Mouse (Mus musculus) bone marrow macrophage, adult 2 months (primary cell): ENCODE measurements around the gene Clip2. TPM values are rescaled to one million over a fixed set of nuclear protein-coding genes. Genes with fewer than 3 reads are reported as not detected.

Source experiments
- H3K27ac ChIP-seq: 2 replicates; pipeline ENCODE4 v1.5.1; 2012; ENCODE audit warnings: low read depth, low read length; ENCODE audit not compliant: insufficient read depth
- H3K4me1 ChIP-seq: 2 replicates; pipeline ENCODE4 v1.6.1; 2012; ENCODE audit warnings: low read length; ENCODE audit not compliant: control insufficient read depth, insufficient read depth
- H3K4me3 ChIP-seq: 2 replicates; pipeline ENCODE4 v1.5.1; 2012; ENCODE audit warnings: mild to moderate bottlenecking, low read length, moderate library complexity; ENCODE audit not compliant: insufficient read depth
- CTCF ChIP-seq: IDR thresholded peaks from 2 replicates; pipeline ENCODE4 v1.5.1; 2012; ENCODE audit warnings: low read depth, mild to moderate bottlenecking, low read length, moderate library complexity
- POLR2A ChIP-seq: IDR thresholded peaks from 2 replicates; pipeline ENCODE4 v1.6.1; 2012; ENCODE audit warnings: mild to moderate bottlenecking, low read depth, low read length, borderline replicate concordance
- polyA plus RNA-seq: library from polyadenylated mRNA; stranded (reverse); fragments of >200 nt; gene quantifications from 2 replicates; pipeline ENCODE4 v1.2.4, GENCODE M21; 2012; ENCODE audit not compliant: missing spikeins, insufficient read depth, insufficient read length

Gene Clip2
- polyA plus RNA-seq, 1 experiment = 14.3 TPM

DNA sequence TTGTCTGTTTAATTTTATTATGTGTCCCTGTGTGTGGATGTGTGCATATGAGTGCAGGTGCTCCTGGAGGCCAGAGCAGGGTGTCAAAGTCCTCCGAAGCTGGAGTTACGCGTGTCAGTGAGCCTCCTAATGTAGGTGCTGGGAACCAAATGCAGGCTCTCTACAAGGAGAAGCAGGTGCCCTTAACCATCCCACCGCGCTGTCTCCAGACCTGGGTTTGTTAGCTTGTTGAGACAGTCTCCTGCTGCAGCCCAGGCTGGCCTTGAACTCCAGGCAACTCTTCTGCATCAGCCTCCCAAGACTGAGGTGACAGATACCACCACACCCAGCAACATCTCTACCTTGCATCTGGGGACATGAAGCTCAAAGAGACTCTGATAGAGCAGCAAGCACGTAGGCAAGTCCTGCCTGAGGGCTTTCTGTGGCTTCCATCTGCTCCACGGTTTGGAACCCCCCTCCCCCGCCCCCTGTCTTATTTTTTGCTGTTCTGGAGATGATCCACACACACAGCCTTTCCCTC lies 85.1 kb downstream of the Clip2 start:
- peaks cover 7% of the 10 kb centered on the region; the same call in 1 of the 2 replicates for H3K4me1 ChIP-seq
- H3K27ac ChIP-seq = no peak overlapping the region
- no peak for TF ChIP-seq POLR2A
- TF ChIP-seq CTCF = no peak
- no peak overlapping the region for H3K4me3 ChIP-seq

DNA sequence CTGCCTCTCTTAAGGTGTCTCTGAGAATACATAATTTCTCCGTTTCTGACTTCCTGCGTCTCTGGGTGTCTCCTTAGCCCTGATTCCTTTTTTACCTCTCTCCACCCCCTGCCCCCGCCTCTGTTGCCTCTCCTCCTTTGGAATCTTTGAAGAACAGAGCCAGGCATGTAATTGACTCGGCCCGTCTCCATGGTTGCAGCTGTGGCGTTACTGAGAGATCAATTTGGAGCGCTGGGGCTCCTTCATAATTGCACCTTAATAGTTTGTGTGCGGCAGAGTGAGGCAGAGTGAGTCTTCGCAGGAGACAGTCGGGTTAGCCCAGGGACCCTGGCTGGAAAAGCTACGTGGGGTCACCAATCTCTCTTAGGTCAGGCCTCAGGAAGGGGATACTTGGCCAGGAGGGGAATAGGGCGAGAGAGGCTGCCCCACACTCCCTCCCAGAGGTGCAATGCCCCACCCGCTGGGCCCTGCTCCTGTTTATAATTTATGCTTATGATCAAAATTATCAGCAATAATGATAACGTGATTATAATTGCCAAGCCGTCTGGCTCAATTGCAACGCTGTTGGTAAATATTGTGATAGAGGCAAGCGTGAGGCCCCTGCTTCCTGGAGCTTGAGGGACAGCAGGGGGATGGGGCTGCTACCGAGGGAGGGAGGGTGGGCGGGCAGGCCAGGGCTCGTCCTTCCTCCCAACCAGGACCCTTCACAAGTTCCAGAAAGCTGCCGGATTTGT lies 85.8 kb downstream of the Clip2 start:
- no peak for TF ChIP-seq CTCF
- no peak for TF ChIP-seq POLR2A
- H3K4me1 ChIP-seq = peaks cover 7% of the 10 kb centered on the region; the same call in 1 of the 2 replicates
- H3K4me3 ChIP-seq = no peak overlapping the region
- no peak overlapping the region for H3K27ac ChIP-seq

GRCm38 (mm10) chr5:134465197-134465596 lies 87.0 kb downstream of the Clip2 start:
- Histone ChIP-seq H3K27ac (no peak overlapping the region), H3K4me3 (no peak overlapping the region), H3K4me1 (peaks cover 7% of the 10 kb centered on the region; the same call in 1 of the 2 replicates)
- TF ChIP-seq CTCF (no peak), POLR2A (no peak)

DNA sequence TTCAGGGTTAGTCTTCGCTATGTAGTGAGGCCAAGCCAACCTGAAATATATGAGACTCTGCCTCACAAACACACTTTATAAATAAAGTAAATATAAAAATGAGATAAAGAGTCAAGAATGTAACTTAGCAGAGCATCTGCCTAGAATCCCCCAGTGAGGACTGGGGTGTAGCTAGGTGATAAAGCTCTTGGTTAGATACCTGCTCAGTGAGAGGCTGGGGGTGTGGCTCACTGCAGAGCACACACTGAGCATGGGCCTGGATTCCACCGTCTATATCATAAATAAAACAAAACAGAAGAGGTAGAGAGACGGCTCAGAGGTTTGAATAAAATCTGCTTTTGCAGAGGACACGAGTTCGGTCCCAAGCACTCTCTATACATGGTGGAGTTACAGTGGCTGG lies 88.0 kb downstream of the Clip2 start:
- H3K27ac ChIP-seq = no peak overlapping the region
- TF ChIP-seq POLR2A (no peak), CTCF (no peak)
- H3K4me3 ChIP-seq = no peak overlapping the region
- peaks cover 7% of the 10 kb centered on the region; the same call in 1 of the 2 replicates for H3K4me1 ChIP-seq

DNA sequence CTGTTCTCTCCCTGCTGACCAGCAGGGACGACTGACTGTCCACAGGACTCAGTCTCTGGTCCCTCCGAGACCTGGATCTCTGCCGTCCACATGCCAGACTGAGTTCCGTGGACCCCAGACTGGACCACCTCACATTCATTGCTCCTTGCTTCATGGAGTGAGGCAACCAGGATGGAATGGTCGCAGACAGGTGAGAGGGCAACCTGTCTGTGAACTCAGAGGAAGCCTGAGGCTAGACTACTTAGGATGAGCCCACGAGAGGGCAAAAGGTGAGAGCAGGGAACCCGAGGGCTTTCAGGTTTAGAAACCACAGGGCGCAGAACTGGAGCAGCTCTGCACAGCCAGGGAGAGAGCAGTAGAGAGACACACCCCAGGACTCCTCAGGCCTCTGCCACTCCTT lies 89.5 kb downstream of the Clip2 start:
- no peak for TF ChIP-seq POLR2A
- TF ChIP-seq CTCF = no peak
- Histone ChIP-seq H3K4me3 (no peak overlapping the region), H3K27ac (no peak overlapping the region), H3K4me1 (peaks cover 3% of the 10 kb centered on the region)

DNA sequence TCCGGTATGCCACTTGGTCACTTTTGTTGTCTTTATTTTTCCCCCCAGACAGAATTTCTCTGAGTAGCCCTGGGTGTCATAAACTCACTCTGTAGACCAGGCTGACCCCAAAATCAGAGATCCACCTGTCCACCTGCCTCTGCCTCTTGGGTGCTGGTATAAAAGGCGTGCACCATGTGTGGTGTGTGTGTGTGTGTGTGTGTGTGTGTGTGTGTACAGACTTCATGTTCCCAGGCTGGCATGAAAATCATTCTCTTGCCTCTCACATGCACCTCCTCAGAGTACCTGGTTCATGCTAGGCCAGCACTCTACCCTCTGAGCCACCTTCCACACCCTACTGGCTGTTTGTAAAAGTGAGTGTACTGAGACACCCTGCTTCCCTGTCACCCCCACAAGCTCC lies 89.9 kb downstream of the Clip2 start:
- TF ChIP-seq CTCF (no peak), POLR2A (no peak)
- H3K27ac ChIP-seq = no peak overlapping the region
- H3K4me3 ChIP-seq = no peak overlapping the region
- peaks cover 3% of the 10 kb centered on the region for H3K4me1 ChIP-seq

- Histone ChIP-seq H3K27ac (no peak overlapping the region), H3K4me1 (peaks cover 3% of the 10 kb centered on the region), H3K4me3 (no peak overlapping the region)
- no peak for TF ChIP-seq CTCF
- no peak for TF ChIP-seq POLR2A
Measured at GRCm38 (mm10) chr5:134460546-134460945, 91.7 kb downstream of the Clip2 start.

DNA sequence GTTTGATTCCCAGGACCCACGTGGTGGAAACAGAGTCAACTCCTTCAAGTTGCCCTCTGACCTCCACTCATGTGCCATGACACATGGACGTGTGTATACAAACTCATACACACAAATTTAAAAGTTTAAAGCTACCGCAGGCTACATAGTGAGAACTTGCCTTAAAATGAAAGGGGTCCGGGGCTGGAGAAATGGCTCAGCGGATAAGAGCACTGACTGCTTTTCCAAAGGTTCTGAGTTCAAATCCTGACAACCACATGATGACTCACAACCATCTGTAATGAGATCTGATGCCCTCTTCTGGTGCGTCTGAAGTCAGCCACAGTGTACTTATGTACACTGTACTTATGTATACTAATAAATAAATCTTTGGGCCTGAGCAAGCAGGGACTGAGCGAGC lies 93.1 kb downstream of the Clip2 start:
- no peak overlapping the region for H3K4me3 ChIP-seq
- H3K4me1 ChIP-seq = peaks cover 5% of the 10 kb centered on the region
- TF ChIP-seq POLR2A (no peak), CTCF (no peak)
- no peak overlapping the region for H3K27ac ChIP-seq

DNA sequence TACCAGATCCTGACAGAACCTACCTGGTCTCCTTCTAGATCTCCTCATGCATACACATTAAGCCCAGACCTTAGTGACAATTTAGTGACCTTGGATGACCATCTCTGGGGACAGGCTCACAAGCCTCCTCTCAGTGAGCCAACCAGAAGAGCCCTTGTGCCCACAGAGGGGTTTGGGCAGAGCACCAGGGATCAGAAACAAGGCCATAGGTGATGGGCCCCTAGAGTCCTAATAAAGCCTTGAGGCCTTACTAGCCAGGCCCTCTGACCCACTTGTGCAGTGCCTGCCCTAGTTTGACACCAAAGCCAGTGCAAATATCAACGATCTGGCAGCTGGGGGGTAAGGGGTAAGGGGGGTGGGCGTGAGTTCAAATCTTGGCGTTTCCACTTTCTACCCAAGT lies 93.8 kb downstream of the Clip2 start:
- Histone ChIP-seq H3K4me3 (no peak overlapping the region), H3K27ac (no peak overlapping the region), H3K4me1 (peaks cover 5% of the 10 kb centered on the region)
- TF ChIP-seq POLR2A (no peak), CTCF (no peak)

DNA sequence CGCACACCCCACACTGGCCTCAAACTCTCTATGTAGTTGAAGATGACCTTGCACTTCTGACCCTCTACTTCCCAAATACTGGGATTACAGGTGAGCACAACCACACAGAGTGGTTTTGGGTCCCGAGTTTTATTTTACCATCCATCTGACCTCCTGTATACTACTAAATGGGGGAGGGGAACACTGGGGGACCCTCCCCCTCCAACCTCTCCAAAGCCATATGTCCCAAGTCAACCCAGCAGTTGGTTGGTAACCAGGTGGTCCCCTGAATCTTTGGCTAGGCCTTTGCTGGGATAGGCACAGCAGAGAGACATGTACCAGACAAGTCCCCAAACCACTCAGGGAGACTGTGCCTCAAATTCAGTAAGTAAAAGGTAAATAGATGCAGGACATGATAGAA lies 94.9 kb downstream of the Clip2 start:
- no peak overlapping the region for H3K4me3 ChIP-seq
- no peak overlapping the region for H3K27ac ChIP-seq
- TF ChIP-seq POLR2A = no peak
- TF ChIP-seq CTCF = no peak
- peaks cover 5% of the 10 kb centered on the region for H3K4me1 ChIP-seq
